Mouse (Mus musculus) testis, adult 2 months (tissue): ENCODE data around the gene Foxa2.

Source experiments
- CTCF ChIP-seq: fragments of 200-500 bp; IDR thresholded peaks from 2 replicates; pipeline ENCODE4 v1.5.1; 2012; ENCODE audit warnings: low read depth, mild to moderate bottlenecking, inconsistent platforms, low read length, moderate library complexity; ENCODE audit not compliant: control insufficient read depth, insufficient read depth, insufficient replicate concordance
- POLR2A ChIP-seq: fragments of 200-500 bp; IDR thresholded peaks from 2 replicates; pipeline ENCODE4 v1.6.1; 2012; ENCODE audit warnings: low read depth, mild to moderate bottlenecking, inconsistent platforms, low read length, moderate library complexity; ENCODE audit not compliant: control insufficient read depth

- no peak for TF ChIP-seq CTCF
- TF ChIP-seq POLR2A, result no peak
Measured at GRCm38 (mm10) chr2:148009049-148009448, 37.7 kb downstream of the Foxa2 start.
